Mouse (Mus musculus) G1E (cell line): ENCODE results near the gene Zfp579.

Source experiments
- CTCF ChIP-seq: IDR thresholded peaks from 2 replicates; pipeline ENCODE4 v1.5.1; 2012; ENCODE audit warnings: low read depth, low read length, inconsistent platforms, mixed read lengths
- TAL1 ChIP-seq: conservative IDR thresholded peaks from 2 replicates; pipeline ENCODE4 v1.6.1; 2012; ENCODE audit warnings: low read depth, low read length, inconsistent platforms, mixed read lengths

- TF ChIP-seq CTCF: no peak
- no peak for TF ChIP-seq TAL1
Observed at GRCm38 (mm10) chr7:5016057-5016456, 20.1 kb upstream of the Zfp579 start.
